ENCODE assay signal across 24 mouse cellular contexts in the genomic region with DNA sequence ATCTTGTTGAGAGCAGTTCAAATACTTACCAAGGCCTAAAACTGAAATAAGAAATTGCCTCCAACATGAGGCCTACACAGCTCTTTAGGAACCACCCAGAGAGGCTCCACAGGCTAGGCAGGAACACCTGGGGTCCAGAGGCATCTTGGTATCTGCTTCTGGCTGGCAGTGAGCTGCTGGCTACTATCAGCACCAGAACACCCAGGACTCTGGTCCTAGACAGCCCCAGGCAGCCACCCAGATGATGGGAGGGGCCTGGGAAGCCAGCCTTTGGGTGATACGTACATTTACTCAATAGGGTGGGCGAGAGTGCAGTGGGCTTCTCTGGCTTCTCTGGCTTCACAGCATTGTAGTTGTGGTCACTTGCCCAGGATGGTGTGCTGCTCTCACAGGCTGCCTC. TPM values are rescaled to one million over a fixed set of nuclear protein-coding genes. Genes with fewer than 3 reads are reported as not detected.
DNase-seq lines count a peak whose midpoint lies in the region; ATAC-seq and TF ChIP-seq lines count a peak whose summit lies in the region.
"Had no signal": no experiment of that assay in that cellular context is flagged by ENCODE, and none has a peak within 500 bp of the region (broad histone marks: within the 10 kb centered on the region; RNA-seq: fewer than 3 reads in every experiment).

No protein-coding gene starts in this region.

- TF ChIP-seq CTCF in bone marrow, adult 2 months (IDR thresholded peaks at IDR 0.05; ENCODE audit: control insufficient read depth, insufficient read depth, low read length) = no peak
- TF ChIP-seq CTCF in liver, postnatal 0 days (IDR thresholded peaks at IDR 0.05; ENCODE audit: low read depth) = no peak
- no peak for TF ChIP-seq CTCF in hindbrain, postnatal 0 days (IDR thresholded peaks at IDR 0.05; ENCODE audit: low read depth)

- TF ChIP-seq EP300 in liver, postnatal 0 days (IDR thresholded peaks at IDR 0.05; ENCODE audit: low read depth) = no peak

- DNase-seq in liver, embryonic 13.5 days = peak; percentile 44
- DNase-seq in liver, postnatal 0 days = no peak
- no peak for DNase-seq in cerebellum, adult 8-10 months
- DNase-seq in kidney, postnatal 36 days = no peak
- no peak for DNase-seq in hindbrain, postnatal 0 days (ENCODE audit: low spot score)
- DNase-seq in layer of hippocampus, adult 8-10 months (ENCODE audit: low spot score in 2 of 2) = no peak
- DNase-seq: adrenal gland, postnatal 10 days; cerebellum, adult 2 months; cerebellum, postnatal 14 days; embryo, embryonic 11 days; forebrain, postnatal 0 days; gastrocnemius, postnatal 14 days; heart, postnatal 4 days had no signal

- no peaks in the 10 kb centered on the region for H3K27me3 ChIP-seq in liver, embryonic 13.5 days
- no peaks in the 10 kb centered on the region for H3K27me3 ChIP-seq in liver, postnatal 0 days (ENCODE audit: insufficient read depth, low read length)
- H3K27me3 ChIP-seq in hindbrain, postnatal 0 days (ENCODE audit: insufficient read depth, low read length) = no peaks in the 10 kb centered on the region
- H3K27me3 ChIP-seq: embryonic facial prominence, embryonic 12.5 days; forebrain, embryonic 13.5 days; heart, embryonic 13.5 days; hindbrain, embryonic 13.5 days had no signal

- TF ChIP-seq POLR2A in bone marrow, adult 2 months (IDR thresholded peaks at IDR 0.05; ENCODE audit: borderline replicate concordance, control insufficient read depth, low read depth, low read length) = no peak

- H3K9ac ChIP-seq in liver, embryonic 13.5 days = no peak overlapping the region; the same call in 1 of the 2 replicates
- H3K9ac ChIP-seq in liver, postnatal 0 days (replicated peaks) = no peak overlapping the region
- H3K9ac ChIP-seq in hindbrain, postnatal 0 days (replicated peaks; ENCODE audit: low read length) = no peak overlapping the region
- H3K9ac ChIP-seq: embryonic facial prominence, embryonic 12.5 days; forebrain, embryonic 13.5 days; forebrain, postnatal 0 days; heart, embryonic 13.5 days; hindbrain, embryonic 13.5 days had no signal

- 0 out of 2 replicates have a peak overlapping the region, but pooled peaks have one; percentile 2 for H3K4me2 ChIP-seq in liver, embryonic 13.5 days
- no peak overlapping the region for H3K4me2 ChIP-seq in liver, postnatal 0 days (ENCODE audit: low read depth, low read length)
- no peak overlapping the region for H3K4me2 ChIP-seq in hindbrain, postnatal 0 days (ENCODE audit: low read depth, low read length)
- H3K4me2 ChIP-seq: embryonic facial prominence, embryonic 12.5 days; forebrain, embryonic 13.5 days; heart, embryonic 13.5 days; hindbrain, embryonic 13.5 days had no signal

- H3K9me3 ChIP-seq in liver, embryonic 13.5 days (replicated peaks) = no peaks in the 10 kb centered on the region
- H3K9me3 ChIP-seq in liver, postnatal 0 days (ENCODE audit: low read length) = no peaks in the 10 kb centered on the region
- no peaks in the 10 kb centered on the region for H3K9me3 ChIP-seq in hindbrain, postnatal 0 days (ENCODE audit: low read length)
- H3K9me3 ChIP-seq: embryonic facial prominence, embryonic 12.5 days; forebrain, embryonic 13.5 days; heart, embryonic 13.5 days; hindbrain, embryonic 13.5 days had no signal

- H3K4me1 ChIP-seq in bone marrow, adult 2 months (ENCODE audit: control insufficient read depth, insufficient read depth, low read length) = peaks cover 1% of the 10 kb centered on the region; the same call in 1 of the 2 replicates
- H3K4me1 ChIP-seq in liver, embryonic 13.5 days (replicated peaks) = peaks cover 43% of the 10 kb centered on the region
- H3K4me1 ChIP-seq in liver, postnatal 0 days (ENCODE audit: insufficient read depth) = 0 out of 2 replicates have a peak, but pooled peaks cover 3% of the 10 kb centered on the region
- H3K4me1 ChIP-seq in hindbrain, postnatal 0 days (ENCODE audit: insufficient read depth, low read length) = no peaks in the 10 kb centered on the region
- H3K4me1 ChIP-seq: embryonic facial prominence, embryonic 12.5 days; forebrain, embryonic 13.5 days; heart, embryonic 13.5 days; hindbrain, embryonic 13.5 days had no signal

- H3K36me3 ChIP-seq in liver, embryonic 13.5 days = peaks cover 90% of the 10 kb centered on the region
- peaks cover 82% of the 10 kb centered on the region for H3K36me3 ChIP-seq in liver, postnatal 0 days (replicated peaks; ENCODE audit: insufficient read depth, low read length)
- peaks cover 70% of the 10 kb centered on the region for H3K36me3 ChIP-seq in hindbrain, postnatal 0 days (ENCODE audit: insufficient read depth, low read length)

- 80% methylated on average over 2 of the region's 2 CpGs for WGBS in bone marrow, adult 2 months
- 74% methylated on average over 2 of the region's 2 CpGs for WGBS in liver, embryonic 13.5 days (ENCODE audit: insufficient replicate concordance)
- WGBS in liver, postnatal 0 days (ENCODE audit: insufficient replicate concordance) = 67% methylated on average over 2 of the region's 2 CpGs
- WGBS in hindbrain, postnatal 0 days = 81% methylated on average over 2 of the region's 2 CpGs

- H3K4me3 ChIP-seq in bone marrow, adult 2 months (replicated peaks; ENCODE audit: control insufficient read depth, low read depth, low read length) = no peak overlapping the region
- no peak overlapping the region for H3K4me3 ChIP-seq in liver, embryonic 13.5 days (replicated peaks)
- H3K4me3 ChIP-seq in liver, postnatal 0 days (ENCODE audit: low read depth, low read length) = no peak overlapping the region
- no peak overlapping the region for H3K4me3 ChIP-seq in hindbrain, postnatal 0 days (ENCODE audit: low read length)
- H3K4me3 ChIP-seq: embryonic facial prominence, embryonic 12.5 days; forebrain, embryonic 13.5 days; heart, embryonic 13.5 days; hindbrain, embryonic 13.5 days had no signal

- ATAC-seq in erythroid progenitor cell, adult 5-6 weeks (replicated peaks; ENCODE audit: low FRiP score, poor library complexity, severe bottlenecking) = peak; percentile 83
- ATAC-seq in liver, embryonic 13.5 days (ENCODE audit: low read depth) = peak; percentile 81
- peak; percentile 64 for ATAC-seq in liver, postnatal 0 days
- ATAC-seq in hindbrain, postnatal 0 days = no peak
- ATAC-seq: forebrain, embryonic 13.5 days; forebrain, postnatal 0 days had no signal

- H3K27ac ChIP-seq in bone marrow, adult 2 months (ENCODE audit: control insufficient read depth, insufficient read depth, low read depth, low read length, poor library complexity) = peak overlapping the region; percentile 30; the same call in 1 of the 2 replicates
- peak overlapping the region; percentile 35 for H3K27ac ChIP-seq in liver, embryonic 13.5 days
- H3K27ac ChIP-seq in liver, postnatal 0 days (ENCODE audit: low read depth) = no peak overlapping the region
- no peak overlapping the region for H3K27ac ChIP-seq in hindbrain, postnatal 0 days
- H3K27ac ChIP-seq: embryonic facial prominence, embryonic 12.5 days; forebrain, embryonic 13.5 days; heart, embryonic 13.5 days; hindbrain, embryonic 13.5 days had no signal

RNA-seq across cellular contexts. Expression of gene Dido1, which starts 26.3 kb away (rescaled TPM):
- polyA plus RNA-seq in bone marrow, adult 2 months (2011; ENCODE audit: insufficient read depth, insufficient read length, low replicate concordance, missing spikeins) = 15.5 and 36.0 TPM in 2 replicates
- total RNA-seq in erythroid progenitor cell, adult 5-6 weeks (2015; ENCODE audit: low replicate concordance) = 63.4 and 66.2 TPM in 2 replicates
- 107 and 109 TPM in 2 replicates for total RNA-seq in erythroid progenitor cell, adult 5-6 weeks (2017; ENCODE audit: low replicate concordance)
- 10.1 and 12.7 TPM in 2 replicates for polyA plus RNA-seq in liver, embryonic 13.5 days (2015; fragmentation: Nextera tagmentation; extraction: Ambion mirVana)
- polyA plus RNA-seq in liver, postnatal 0 days (2015; fragmentation: Nextera tagmentation; extraction: Ambion mirVana) = 6.5 and 8.7 TPM in 2 replicates
- total RNA-seq in hindbrain, postnatal 0 days (2014; rRNA removed) = 35.7 and 36.3 TPM in 2 replicates
- polyA plus RNA-seq in hindbrain, postnatal 0 days (2015; fragmentation: Nextera tagmentation; extraction: Ambion mirVana) = 21.7 and 22.8 TPM in 2 replicates
- 10 to 100 TPM; 55.2 to 63.2 (median 60.2) TPM for total RNA-seq in layer of hippocampus, adult 8-10 months (2022)

RNA-seq across cellular contexts. Expression of gene Gid8, which starts 26.4 kb away (rescaled TPM):
- polyA plus RNA-seq in bone marrow, adult 2 months (2011; ENCODE audit: insufficient read depth, insufficient read length, low replicate concordance, missing spikeins) = 79.0 and 81.5 TPM in 2 replicates
- total RNA-seq in erythroid progenitor cell, adult 5-6 weeks (2015; ENCODE audit: low replicate concordance) = 193 and 195 TPM in 2 replicates
- 276 and 301 TPM in 2 replicates for total RNA-seq in erythroid progenitor cell, adult 5-6 weeks (2017; ENCODE audit: low replicate concordance)
- polyA plus RNA-seq in liver, embryonic 13.5 days (2015; fragmentation: Nextera tagmentation; extraction: Ambion mirVana) = 116 and 126 TPM in 2 replicates
- polyA plus RNA-seq in liver, postnatal 0 days (2015; fragmentation: Nextera tagmentation; extraction: Ambion mirVana) = 68.2 and 71.3 TPM in 2 replicates
- total RNA-seq in hindbrain, postnatal 0 days (2014; rRNA removed) = 43.2 and 51.1 TPM in 2 replicates
- polyA plus RNA-seq in hindbrain, postnatal 0 days (2015; fragmentation: Nextera tagmentation; extraction: Ambion mirVana) = 45.5 TPM in 2 replicates
- 10 to 100 TPM; 57.7 to 66.1 (median 60.0) TPM for total RNA-seq in layer of hippocampus, adult 8-10 months (2022)

RNA-seq across cellular contexts. Expression of gene Tcfl5, which starts 41.0 kb away (rescaled TPM):
- polyA plus RNA-seq in bone marrow, adult 2 months (2011; ENCODE audit: insufficient read depth, insufficient read length, low replicate concordance, missing spikeins) = 2.0 TPM in 1 of 2 replicates, not detected in the other
- not detected in 2 replicates for total RNA-seq in erythroid progenitor cell, adult 5-6 weeks (2015; ENCODE audit: low replicate concordance)
- total RNA-seq in erythroid progenitor cell, adult 5-6 weeks (2017; ENCODE audit: low replicate concordance) = not detected in 2 replicates
- not detected in 2 replicates for polyA plus RNA-seq in liver, embryonic 13.5 days (2015; fragmentation: Nextera tagmentation; extraction: Ambion mirVana)
- not detected in 2 replicates for polyA plus RNA-seq in liver, postnatal 0 days (2015; fragmentation: Nextera tagmentation; extraction: Ambion mirVana)
- total RNA-seq in hindbrain, postnatal 0 days (2014; rRNA removed) = 5.8 and 7.2 TPM in 2 replicates
- 0.91 and 1.0 TPM in 2 replicates for polyA plus RNA-seq in hindbrain, postnatal 0 days (2015; fragmentation: Nextera tagmentation; extraction: Ambion mirVana)
- under 1 TPM; 0.20 to 0.45 (median 0.28) TPM for total RNA-seq in layer of hippocampus, adult 8-10 months (2022)
- total RNA-seq: common myeloid progenitor, adult 5-6 weeks; gastrocnemius, adult 18-20 months; MEL had no signal
- polyA plus RNA-seq: C2C12; forebrain, embryonic 13.5 days; heart, embryonic 13.5 days; heart, postnatal 0 days had no signal

RNA-seq across cellular contexts. Expression of gene Slc17a9, which starts 41.5 kb away (rescaled TPM):
- polyA plus RNA-seq in bone marrow, adult 2 months (2011; ENCODE audit: insufficient read depth, insufficient read length, low replicate concordance, missing spikeins) = 19.4 and 35.6 TPM in 2 replicates
- total RNA-seq in erythroid progenitor cell, adult 5-6 weeks (2015; ENCODE audit: low replicate concordance) = 6.1 and 6.3 TPM in 2 replicates
- 0.38 and 2.6 TPM in 2 replicates for total RNA-seq in erythroid progenitor cell, adult 5-6 weeks (2017; ENCODE audit: low replicate concordance)
- polyA plus RNA-seq in liver, embryonic 13.5 days (2015; fragmentation: Nextera tagmentation; extraction: Ambion mirVana) = 4.8 and 5.5 TPM in 2 replicates
- 5.2 and 6.0 TPM in 2 replicates for polyA plus RNA-seq in liver, postnatal 0 days (2015; fragmentation: Nextera tagmentation; extraction: Ambion mirVana)
- 0.32 and 0.68 TPM in 2 replicates for total RNA-seq in hindbrain, postnatal 0 days (2014; rRNA removed)
- 0.29 and 0.52 TPM in 2 replicates for polyA plus RNA-seq in hindbrain, postnatal 0 days (2015; fragmentation: Nextera tagmentation; extraction: Ambion mirVana)
- total RNA-seq in layer of hippocampus, adult 8-10 months (2022) = 1 to 10 TPM in 1 of 4 experiments, under 1 TPM in 3; 0.29 to 1.0 (median 0.71) TPM
- total RNA-seq: gastrocnemius, adult 18-20 months had no signal

Comparison
In these comparisons a context has a peak if more than half of its experiments do, and no peak if none do; other contexts are left out.
1. H3K27ac ChIP-seq: peak in bone marrow, adult 2 months (single experiment) and liver, embryonic 13.5 days (single experiment); none in liver, postnatal 0 days (single experiment) and hindbrain, postnatal 0 days (single experiment).